6 mouse cellular contexts compared by ENCODE assay signal in genomic region chr10:114736377-114736776, GRCm38 (mm10).
"Had no signal": no experiment of that assay in that cellular context is flagged by ENCODE, and none has a peak within 500 bp of the region (broad histone marks: within the 10 kb centered on the region; RNA-seq: fewer than 3 reads in every experiment).

No protein-coding gene starts in this region.

- DNase-seq: kidney, postnatal 25 days; layer of hippocampus, postnatal 36 days; liver, postnatal 0 days; thymus, adult 2 months; thymus, postnatal 14 days; thymus, postnatal 4 days had no signal
